Mouse (Mus musculus): ENCODE results near the gene Mrm1.
"Not testable (repeated sequence)": the region's sequence is repeated elsewhere in the genome, so short reads cannot be mapped to it uniquely, and the experiment has no call there.

The Mrm1 gene

GRCm38 (mm10) chr11:84818961-84819692 lies at the start of gene Mrm1:
Gene Mrm1 (minus strand): TSS chr11:84819515.
- peak; percentile 98 for DNase-seq (ENCODE audit: low read depth, low spot score)

DNA sequence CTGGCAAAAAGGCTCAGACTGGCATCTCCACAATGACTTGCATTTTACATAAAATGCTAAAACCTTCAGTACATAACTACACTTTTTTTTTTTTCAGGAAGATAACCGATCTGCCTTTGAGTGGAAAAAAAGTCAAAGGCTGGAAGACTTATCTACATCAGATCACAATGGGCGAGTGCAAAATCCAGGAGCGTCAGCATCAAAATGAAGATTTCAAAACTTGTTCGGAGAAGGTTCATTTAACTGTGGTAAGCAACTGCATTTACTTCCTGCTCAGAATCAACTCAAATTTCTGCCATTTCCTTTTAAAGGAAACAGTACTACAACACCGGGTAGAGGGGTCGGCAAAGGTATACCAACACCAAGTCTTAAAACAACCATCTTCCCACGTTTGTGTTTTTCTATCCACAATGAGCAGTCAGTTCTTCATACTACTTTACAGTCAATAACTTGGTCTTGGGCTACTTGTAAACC lies 49.5 kb upstream of the Mrm1 start:
- DNase-seq (ENCODE audit: low read depth, low spot score) = no peak

DNA sequence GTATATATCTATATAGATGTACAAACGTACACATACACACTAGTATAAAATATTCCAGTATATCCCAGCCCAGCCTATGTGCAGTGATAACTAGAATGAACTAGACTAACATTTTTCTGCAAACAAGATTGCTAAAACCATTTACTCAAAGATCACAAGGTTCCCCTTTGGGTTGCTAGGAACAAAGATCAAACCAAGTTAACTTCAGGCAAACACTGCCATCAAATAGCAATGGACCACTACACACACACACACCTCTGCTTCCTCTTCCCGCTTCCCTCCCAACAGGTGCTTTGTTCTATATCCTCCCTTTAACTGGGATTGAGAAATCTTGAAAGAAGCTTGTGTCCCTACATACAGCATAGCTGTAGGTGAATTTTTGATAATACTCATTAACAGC lies 48.3 kb upstream of the Mrm1 start:
- DNase-seq (ENCODE audit: low read depth, low spot score) = no peak

GRCm38 (mm10) chr11:84865268-84865667 lies 46.0 kb upstream of the Mrm1 start:
- DNase-seq (ENCODE audit: low read depth, low spot score) = no peak

DNA sequence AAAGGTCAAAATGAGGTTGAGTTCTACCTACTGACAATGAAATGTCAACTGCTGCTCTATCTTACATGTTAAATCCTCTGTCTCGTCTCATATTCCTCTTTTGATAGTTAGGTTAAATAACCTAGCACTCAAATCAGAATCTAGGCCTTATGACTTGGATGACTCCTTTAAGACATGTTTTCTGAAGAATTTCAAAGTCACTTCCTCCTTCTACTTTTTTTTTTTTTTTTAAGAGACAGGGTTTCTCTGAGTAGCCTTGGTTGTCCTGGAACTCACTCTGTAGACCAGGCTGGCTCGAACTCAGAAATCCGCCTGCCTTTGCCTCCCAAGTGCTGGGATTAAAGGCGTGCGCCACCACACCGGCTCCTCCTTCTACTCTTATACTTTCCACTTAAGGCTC lies 36.0 kb upstream of the Mrm1 start:
- no peak for DNase-seq (ENCODE audit: low read depth, low spot score)

DNA sequence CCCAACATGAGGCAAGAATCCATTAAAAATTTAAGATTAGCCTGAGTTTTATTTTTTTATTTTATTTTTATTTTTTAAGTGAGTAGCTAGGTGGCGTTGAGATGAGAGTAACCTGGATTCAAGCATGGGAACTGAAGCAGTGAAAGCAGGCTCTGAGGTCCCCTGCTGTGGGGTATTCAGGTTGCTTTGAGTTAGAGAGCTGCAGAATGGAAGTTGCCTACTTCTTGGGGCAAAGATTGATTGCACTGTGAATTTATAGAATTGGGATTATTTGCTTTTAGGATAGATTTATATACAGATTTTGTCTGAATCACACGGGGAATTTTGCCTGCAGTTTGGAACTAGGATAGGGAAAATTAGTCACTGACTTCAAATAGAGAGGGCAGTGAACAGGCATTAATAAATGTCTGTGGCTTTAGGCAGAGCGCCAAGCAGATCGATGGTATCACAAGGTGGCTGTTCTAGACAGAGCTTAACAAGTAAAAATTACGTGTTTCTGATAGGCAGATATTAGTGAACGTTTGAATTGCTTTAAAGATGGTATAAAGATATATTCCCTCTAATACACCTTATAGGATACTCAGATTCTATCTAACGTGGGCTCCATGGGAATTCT lies 28.3 kb upstream of the Mrm1 start:
- DNase-seq (ENCODE audit: low read depth, low spot score) = no peak

GRCm38 (mm10) chr11:84846741-84847474 lies 27.6 kb upstream of the Mrm1 start:
- DNase-seq (ENCODE audit: low read depth, low spot score) = no peak

GRCm38 (mm10) chr11:84839330-84839729 lies 20.0 kb upstream of the Mrm1 start:
- DNase-seq (ENCODE audit: low read depth, low spot score) = no peak

- not testable (repeated sequence) for DNase-seq (ENCODE audit: low read depth, low spot score)
Measured at GRCm38 (mm10) chr11:84829495-84829894, 10.2 kb upstream of the Mrm1 start.

- peak; percentile 91 for DNase-seq (ENCODE audit: low read depth, low spot score)
Measured at GRCm38 (mm10) chr11:84828516-84829399, 9.4 kb upstream of the Mrm1 start, which contains the start of gene Dhrs11. Gene Dhrs11 (minus strand): TSS chr11:84828994.

GRCm38 (mm10) chr11:84827901-84828503 lies 8.7 kb upstream of the Mrm1 start:
- no peak for DNase-seq (ENCODE audit: low read depth, low spot score)

DNA sequence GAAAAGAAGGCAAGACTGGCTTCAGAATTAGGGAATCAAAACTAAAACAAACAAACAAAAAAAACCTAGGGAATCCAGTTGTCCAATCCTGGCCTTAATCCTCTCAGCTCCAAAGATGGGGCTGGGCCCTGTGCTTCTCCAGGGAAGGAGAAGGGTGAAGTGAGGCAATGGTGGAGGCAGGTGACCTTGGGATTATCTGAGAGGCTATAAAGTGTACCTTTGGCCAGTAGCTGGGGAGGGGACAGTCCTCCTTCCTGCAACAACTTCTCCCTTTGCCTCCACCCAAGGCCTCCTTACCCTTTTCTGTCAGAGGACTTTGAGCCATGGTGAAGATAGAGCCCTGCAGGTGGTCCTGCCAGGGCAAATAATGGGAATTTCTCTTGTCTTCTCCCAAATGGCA lies 8.2 kb upstream of the Mrm1 start:
- DNase-seq (ENCODE audit: low read depth, low spot score) = no peak

- peak; percentile 94 for DNase-seq (ENCODE audit: low read depth, low spot score)
Measured at GRCm38 (mm10) chr11:84826185-84826584, 6.9 kb upstream of the Mrm1 start.

DNA sequence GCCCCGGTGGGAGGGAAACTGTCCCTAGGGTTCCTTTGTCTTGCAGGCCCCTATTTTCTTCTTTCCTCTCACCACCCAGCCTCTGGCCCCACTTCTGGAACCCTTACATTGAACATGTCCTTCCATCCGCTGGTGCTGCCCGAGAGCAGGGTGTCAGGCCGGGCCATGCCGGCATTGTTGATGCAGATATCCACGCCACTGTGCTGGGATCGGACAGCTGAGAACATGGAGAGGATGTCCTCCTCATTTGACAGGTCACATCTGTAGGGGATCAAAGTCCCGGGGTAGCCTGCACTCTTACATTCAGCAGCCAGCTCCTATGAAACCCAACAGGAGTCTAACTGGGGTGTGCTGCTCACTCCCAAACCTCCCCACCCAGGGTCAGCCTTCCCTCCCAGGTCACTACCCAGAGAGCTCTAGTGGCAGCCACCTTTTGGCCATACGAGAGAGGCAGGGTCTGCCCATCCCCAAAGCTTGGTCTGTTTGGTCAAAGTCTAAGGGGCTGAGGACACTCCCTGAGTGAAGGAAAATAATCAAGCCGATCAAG lies 6.0 kb upstream of the Mrm1 start:
- no peak for DNase-seq (ENCODE audit: low read depth, low spot score)

GRCm38 (mm10) chr11:84823484-84823897 lies 4.2 kb upstream of the Mrm1 start:
- no peak for DNase-seq (ENCODE audit: low read depth, low spot score)

GRCm38 (mm10) chr11:84822487-84822886 lies 3.2 kb upstream of the Mrm1 start:
- DNase-seq (ENCODE audit: low read depth, low spot score) = no peak

GRCm38 (mm10) chr11:84821131-84821770 lies 1.9 kb upstream of the Mrm1 start:
- DNase-seq (ENCODE audit: low read depth, low spot score) = no peak

DNA sequence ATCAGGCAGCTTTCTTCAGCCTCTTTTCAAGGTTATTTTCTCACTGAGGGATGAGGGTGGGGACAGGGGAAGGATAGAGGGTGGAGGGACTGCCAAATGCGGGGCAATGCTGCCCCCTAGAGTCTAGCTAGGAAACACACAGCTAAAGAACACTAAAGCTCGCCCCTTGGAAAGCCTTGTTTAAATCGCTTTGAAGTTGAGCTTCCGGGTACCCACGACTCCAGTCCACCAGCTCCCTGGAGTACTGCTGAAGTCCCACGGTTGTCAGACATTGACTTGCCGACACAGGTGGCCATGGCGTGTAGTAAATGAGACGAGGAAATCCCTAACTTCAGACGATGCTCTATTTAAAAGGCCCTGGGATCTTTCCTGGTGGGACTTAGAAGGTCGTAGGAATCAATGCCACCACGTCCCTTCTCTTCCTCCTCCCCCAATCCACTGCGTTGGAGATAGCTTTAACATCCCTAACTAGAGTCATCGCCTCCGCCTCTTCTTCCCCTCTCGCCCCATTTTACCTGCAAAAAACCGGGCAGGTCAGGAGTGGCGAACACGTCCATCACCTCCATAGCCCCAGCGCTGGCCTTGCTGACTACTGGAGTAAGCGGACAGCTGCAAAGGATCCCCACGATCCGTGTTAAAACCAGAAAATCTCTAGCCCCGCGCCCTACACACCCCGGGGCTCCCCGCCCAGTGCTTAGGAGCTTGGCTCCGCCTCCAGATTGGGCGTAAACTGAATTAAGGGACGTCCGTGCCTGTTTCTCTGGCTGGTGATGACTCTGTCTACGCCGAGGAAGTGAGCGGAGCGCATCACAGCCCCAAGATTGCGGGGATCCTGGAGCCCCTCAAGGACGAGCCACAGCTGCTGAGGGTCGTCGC lies 992 bp downstream of the Mrm1 start:
- DNase-seq (ENCODE audit: low read depth, low spot score) = peak; percentile 92

GRCm38 (mm10) chr11:84817362-84817761 lies 2.0 kb downstream of the Mrm1 start:
- DNase-seq (ENCODE audit: low read depth, low spot score) = peak; percentile 48

All from brain, adult 2 months (tissue).